Mouse (Mus musculus): ENCODE measurements around the gene Nos1ap.

GRCm38 (mm10) chr1:170473460-170473859 is 116.2 kb downstream of the Nos1ap start:
- TF ChIP-seq CTCF (IDR thresholded peaks at IDR 0.05) (no peak), EP300 (IDR thresholded peaks at IDR 0.05) (peak; percentile 60; the same call in 1 of the 2 replicates)

Measured in lung, postnatal 0 days (tissue).